Mouse (Mus musculus) lung, embryonic 14.5 days (tissue): ENCODE results near the gene Alkbh4. TPM values are rescaled to one million over a fixed set of nuclear protein-coding genes. Genes with fewer than 3 reads are reported as not detected.

ENCODE experiments used
- ATAC-seq: fragments of 200-750 bp; cut with Nextera tagmentation; 2 replicates; pipeline ENCODE4 v1.8.0; 2017; ENCODE audit warnings: mild to moderate bottlenecking, moderate TSS enrichment, moderate library complexity; ENCODE audit not compliant: insufficient read depth
- DNase-seq: peaks from one replicate; pipeline ENCODE4 v3.0.0-alpha.2; 2015
- H3K27ac ChIP-seq: fragments of 300-500 bp; sonication (generic); 2 replicates; pipeline ENCODE4 v1.5.1; 2014; ENCODE audit warnings: low read depth, mild to moderate bottlenecking, moderate library complexity
- H3K27me3 ChIP-seq: fragments of 300-500 bp; sonication (generic); 2 replicates; pipeline ENCODE4 v1.6.1; 2014; ENCODE audit warnings: low read length, control low read depth; ENCODE audit not compliant: insufficient read depth
- H3K36me3 ChIP-seq: fragments of 300-500 bp; sonication (generic); 2 replicates; pipeline ENCODE4 v1.6.1; 2014; ENCODE audit warnings: control low read depth; ENCODE audit not compliant: insufficient read depth
- H3K4me1 ChIP-seq: fragments of 300-500 bp; sonication (generic); 2 replicates; pipeline ENCODE4 v1.6.1; 2014; ENCODE audit warnings: antibody characterized with exemption, control low read depth; ENCODE audit not compliant: insufficient read depth
- H3K4me2 ChIP-seq: fragments of 300-500 bp; sonication (generic); 2 replicates; pipeline ENCODE4 v1.6.1; 2014; ENCODE audit warnings: mild to moderate bottlenecking
- H3K4me3 ChIP-seq: fragments of 300-500 bp; sonication (generic); 2 replicates; pipeline ENCODE4 v1.5.1; 2014; ENCODE audit warnings: low read depth, low read length
- H3K9ac ChIP-seq: fragments of 300-500 bp; sonication (generic); 2 replicates; pipeline ENCODE4 v1.6.1; 2014
- H3K9me3 ChIP-seq: fragments of 300-500 bp; sonication (generic); 2 replicates; pipeline ENCODE4 v1.6.1; 2016; ENCODE audit warnings: low read depth, low read length, control low read depth
- CTCF ChIP-seq: IDR thresholded peaks from 2 replicates; pipeline ENCODE4 v1.5.1; 2016; ENCODE audit warnings: antibody characterized with exemption, low read depth
- WGBS: fragments of 180-500 bp; shearing (Covaris S2); extraction: QIAGEN DNeasy Blood & Tissue Kit; methylation state at CpG from one replicate; pipeline ENCODE4 v1.1.7; 2014; 5-methylcytosine and 5-hydroxymethylcytosine counted together
- microRNA-seq: library from miRNA; unstranded; fragments of <30 nt; microRNA quantifications from one replicate; pipeline ENCODE4, GENCODE M21; 2016; ENCODE audit warnings: borderline number of aligned reads
- polyA plus RNA-seq: library from polyadenylated mRNA; unstranded; fragments of >200 nt; fragmentation: Nextera tagmentation; extraction: Ambion mirVana; gene quantifications from 2 replicates; pipeline ENCODE4 v1.2.1, GENCODE M21; 2014

Gene Alkbh4
- polyA plus RNA-seq, 1 experiment from 2014 or later, result 12.9 TPM

GRCm38 (mm10) chr5:136182830-136183229, 46.9 kb downstream of the Alkbh4 start:
- H3K9ac ChIP-seq, result no peak overlapping the region
- no peak overlapping the region for H3K27ac ChIP-seq
- H3K4me3 ChIP-seq, result no peak overlapping the region
- TF ChIP-seq CTCF, result no peak
- ATAC-seq (no peak), DNase-seq (no peak)
- no peaks in the 10 kb centered on the region for H3K9me3 ChIP-seq
- WGBS, result 82% methylated on average over 4 of the region's 4 CpGs
- H3K4me1 ChIP-seq, result no peaks in the 10 kb centered on the region
- H3K36me3 ChIP-seq, result peaks cover 81% of the 10 kb centered on the region
- no peak overlapping the region for H3K4me2 ChIP-seq
- H3K27me3 ChIP-seq, result no peaks in the 10 kb centered on the region

DNA sequence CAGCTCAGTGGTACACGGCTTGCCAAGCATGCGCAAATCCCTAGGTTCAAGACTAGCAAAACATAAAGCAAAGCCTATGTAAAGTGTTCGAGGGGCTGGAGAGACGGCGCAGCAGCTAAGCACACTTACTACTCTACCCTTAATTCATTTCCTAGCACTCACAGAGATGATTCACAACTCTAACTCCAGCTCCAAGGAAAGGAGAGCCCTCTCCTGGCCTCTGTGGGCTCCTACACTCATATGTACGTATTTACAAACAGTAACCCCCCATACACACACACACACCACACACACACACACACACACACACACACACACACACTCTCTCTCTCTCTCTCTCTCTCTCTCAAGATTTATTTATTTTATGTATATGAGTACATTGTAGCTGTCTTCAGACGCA, 47.8 kb downstream of the Alkbh4 start:
- no peak overlapping the region for H3K4me3 ChIP-seq
- WGBS, result 89% methylated on average over 7 of the region's 7 CpGs
- ATAC-seq, result no peak
- 0 out of 2 replicates have a peak, but pooled peaks have one; percentile 5 for TF ChIP-seq CTCF
- DNase-seq, result no peak
- no peaks in the 10 kb centered on the region for H3K27me3 ChIP-seq
- no peak overlapping the region for H3K27ac ChIP-seq
- no peaks in the 10 kb centered on the region for H3K9me3 ChIP-seq
- no peaks in the 10 kb centered on the region for H3K4me1 ChIP-seq
- no peak overlapping the region for H3K9ac ChIP-seq
- H3K36me3 ChIP-seq, result peaks cover 81% of the 10 kb centered on the region
- no peak overlapping the region for H3K4me2 ChIP-seq

DNA sequence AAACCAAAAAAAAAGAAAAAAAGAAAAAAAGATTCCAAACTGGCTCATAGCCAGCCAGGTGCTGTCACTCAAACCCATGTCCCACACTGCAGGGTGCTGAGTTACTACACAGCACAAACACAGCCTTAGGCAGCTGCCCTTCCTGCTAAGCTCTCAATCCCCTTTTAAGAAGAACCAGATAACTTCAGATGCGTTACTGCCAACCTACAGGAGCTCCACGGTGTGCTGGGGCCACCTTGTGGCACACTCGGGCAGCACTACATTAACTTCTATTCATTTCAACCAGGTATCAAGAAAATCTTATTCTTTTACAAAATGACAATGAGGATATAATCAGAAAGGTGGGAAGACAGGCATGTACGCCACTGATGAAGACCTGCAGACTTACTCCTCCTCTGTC, 50.8 kb downstream of the Alkbh4 start:
- DNase-seq, result peak; percentile 69
- TF ChIP-seq CTCF, result peak; percentile 82
- no peak overlapping the region for H3K4me3 ChIP-seq
- ATAC-seq, result no peak; the same call in 1 of the 2 replicates
- no peaks in the 10 kb centered on the region for H3K4me1 ChIP-seq
- WGBS, result 42% methylated on average over 4 of the region's 4 CpGs
- H3K27ac ChIP-seq, result no peak overlapping the region
- no peaks in the 10 kb centered on the region for H3K9me3 ChIP-seq
- H3K36me3 ChIP-seq, result peaks cover 81% of the 10 kb centered on the region
- H3K9ac ChIP-seq, result no peak overlapping the region
- H3K27me3 ChIP-seq, result no peaks in the 10 kb centered on the region
- H3K4me2 ChIP-seq, result no peak overlapping the region

Small RNA genes lying within 50 kb of the gene (microRNA-seq; reads per million reads assigned to microRNA genes)
- gene Mir7035, result 0.71 reads per million

Other genes with a start within 250 kb of the Alkbh4 start
- gene Hspb1, start 248.2 kb upstream of the Alkbh4 start, polyA plus RNA-seq, result 62.8 and 68.1 TPM in 2 replicates
- 74.7 and 79.0 TPM in 2 replicates for gene Ywhag, start 201.5 kb upstream of the Alkbh4 start, polyA plus RNA-seq
- gene Ssc4d, start 161.6 kb upstream of the Alkbh4 start, polyA plus RNA-seq, result 3.2 and 3.8 TPM in 2 replicates
- not detected in 2 replicates for gene Zp3, start 156.0 kb upstream of the Alkbh4 start, polyA plus RNA-seq
- 21.4 and 24.4 TPM in 2 replicates for gene Dtx2, start 141.3 kb upstream of the Alkbh4 start, polyA plus RNA-seq
- gene Upk3b, start 97.7 kb upstream of the Alkbh4 start, polyA plus RNA-seq, result 23.8 and 26.7 TPM in 2 replicates
- 1.5 and 1.8 TPM in 2 replicates for gene Upk3bl, start 81.7 kb upstream of the Alkbh4 start, polyA plus RNA-seq
- gene Rasa4, start 52.2 kb upstream of the Alkbh4 start, polyA plus RNA-seq, result 4.2 and 4.4 TPM in 2 replicates
- 217 and 229 TPM in 2 replicates for gene Polr2j, start 19.5 kb upstream of the Alkbh4 start, polyA plus RNA-seq
- 36.6 and 37.6 TPM in 2 replicates for gene Lrwd1, start 72 bp upstream of the Alkbh4 start, polyA plus RNA-seq
- 7.0 and 7.1 TPM in 2 replicates for gene Orai2, start 34.6 kb downstream of the Alkbh4 start, polyA plus RNA-seq
- 52.1 and 60.3 TPM in 2 replicates for gene Prkrip1, start 62.8 kb downstream of the Alkbh4 start, polyA plus RNA-seq
- 5.7 and 5.9 TPM in 2 replicates for gene Sh2b2, start 110.4 kb downstream of the Alkbh4 start, polyA plus RNA-seq